Mouse (Mus musculus) heart, postnatal 36 days (tissue): ENCODE results near the gene Casr. TPM values are rescaled to one million over a fixed set of nuclear protein-coding genes. Genes with fewer than 3 reads are reported as not detected.

Experiments
- DNase-seq, 2 experiments: peaks; one replicate each; pipeline ENCODE4 v3.0.0; 2021 to 2022
- intact Hi-C: fragments of 180-260 bp; cut with DNase I; formaldehyde crosslinking; loops from one replicate; pipeline ENCODE4 v1.15.1; 2025
- total RNA-seq, 2 experiments: library from RNA; stranded (reverse); gene quantifications; 2 replicates each; pipeline ENCODE4 v1.2.3; 2021

Casr gene
- under 1 TPM in 1 of 2 experiments, not detected in 1; 0.08 TPM for total RNA-seq

GRCm38 (mm10) chr16:36561386-36562338 lies at the start of gene Casr:
Gene Casr (minus strand): TSS chr16:36562141.
- DNase-seq: no peak
- intact Hi-C loops: no loop called here

DNA sequence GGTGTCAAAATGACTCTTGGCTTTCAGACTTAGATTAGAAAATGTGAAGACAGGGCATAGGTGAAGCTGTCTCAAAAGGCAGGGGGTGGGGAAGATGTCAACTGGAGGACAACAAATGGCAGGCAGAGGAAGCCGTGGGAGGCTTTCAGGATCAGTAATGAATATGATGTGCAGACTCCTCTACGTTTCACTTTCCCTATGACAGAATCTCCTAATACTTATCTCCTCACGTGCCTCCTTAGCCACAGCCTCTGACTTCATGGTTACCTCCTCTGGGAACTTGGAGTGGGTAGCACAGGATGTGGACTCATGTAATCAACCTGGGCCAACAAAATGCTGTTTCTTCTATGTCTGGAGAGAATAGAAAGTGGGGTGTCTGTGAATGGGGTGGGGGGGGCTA lies 40.7 kb upstream of the Casr start:
- no peak for DNase-seq
- intact Hi-C loops: no loop called here

GRCm38 (mm10) chr16:36598265-36598664 lies 36.3 kb upstream of the Casr start:
- intact Hi-C loops: no loop called here
- no peak for DNase-seq

- intact Hi-C loops: no loop called here
Observed at GRCm38 (mm10) chr16:36596671-36597410, 34.9 kb upstream of the Casr start.

GRCm38 (mm10) chr16:36589898-36590297 lies 28.0 kb upstream of the Casr start:
- no peak for DNase-seq
- intact Hi-C loops: no loop called here

More at GRCm38 (mm10) chr16:36596671-36597410, 34.9 kb upstream of the Casr start:
- no peak for DNase-seq

GRCm38 (mm10) chr16:36587971-36588370 lies 26.0 kb upstream of the Casr start:
- DNase-seq: no peak
- intact Hi-C loops: no loop called here

DNA sequence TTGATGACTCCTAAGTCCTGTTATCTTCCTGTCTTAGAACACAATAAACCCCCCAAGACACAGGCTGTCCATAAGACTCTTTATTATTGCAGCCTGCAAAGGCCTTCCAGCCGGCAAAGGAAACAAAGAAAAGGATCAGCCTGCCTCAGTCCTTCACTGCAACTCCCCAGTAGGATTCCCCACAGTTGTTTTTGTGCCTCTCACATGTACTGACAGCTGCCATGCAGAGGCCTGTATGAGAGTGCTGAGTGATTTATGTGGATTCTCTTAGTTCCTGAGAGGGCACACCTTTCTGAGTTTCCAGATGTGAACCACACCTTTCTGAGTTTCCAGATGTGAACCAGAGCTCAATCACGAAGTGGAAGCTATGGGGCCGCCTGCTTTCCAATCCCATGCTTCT lies 20.1 kb upstream of the Casr start:
- no peak for DNase-seq
- intact Hi-C loops: no loop called here

- intact Hi-C loops: no loop called here
- no peak for DNase-seq
Observed at GRCm38 (mm10) chr16:36571942-36572341, 10.0 kb upstream of the Casr start.

DNA sequence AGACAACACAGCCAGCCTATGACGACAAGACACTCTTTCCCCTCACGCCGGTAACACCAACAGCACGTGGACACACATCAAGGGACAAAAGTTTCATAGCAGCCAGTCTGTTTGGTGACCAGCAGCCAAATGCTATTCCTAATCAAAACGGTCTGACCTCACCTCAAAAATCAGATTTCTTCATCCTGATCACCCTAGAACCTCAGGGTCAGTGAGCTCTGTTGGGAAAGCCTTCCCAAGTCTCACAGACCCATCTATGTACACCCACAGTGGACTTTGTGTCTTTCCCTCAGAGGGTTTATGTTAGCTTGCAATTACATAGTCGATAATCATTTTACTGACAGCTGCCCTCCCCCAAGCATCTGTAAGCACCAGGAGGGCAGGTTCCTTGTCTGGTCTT lies 2.4 kb downstream of the Casr start:
- intact Hi-C loops: no loop called here
- no peak for DNase-seq

GRCm38 (mm10) chr16:36555672-36556165 lies 6.2 kb downstream of the Casr start:
- intact Hi-C loops: no loop called here
- peak in 1 of 2 experiments; percentile 15 for DNase-seq

- intact Hi-C loops: no loop called here
- no peak for DNase-seq
Observed at GRCm38 (mm10) chr16:36553624-36554023, 8.3 kb downstream of the Casr start.

DNA sequence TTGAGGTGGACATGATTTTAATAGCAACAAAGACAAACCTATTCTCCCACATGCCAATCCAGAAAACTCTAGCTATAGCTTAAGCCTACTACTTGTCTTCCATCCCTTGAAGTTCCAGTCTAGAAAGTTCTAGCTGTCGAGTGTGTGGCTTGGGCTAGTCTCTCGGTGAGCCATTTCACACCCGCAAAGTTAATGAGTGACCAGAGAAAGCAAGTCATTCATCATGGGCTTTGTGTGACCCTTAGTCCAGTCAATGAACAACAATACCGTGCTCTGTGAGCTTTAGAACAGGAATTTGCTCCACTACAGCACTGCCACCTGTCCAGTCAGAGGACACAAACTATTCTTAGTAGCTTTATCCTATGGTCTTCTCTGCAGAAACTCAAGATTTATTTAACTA lies 16.6 kb downstream of the Casr start:
- DNase-seq: no peak
- intact Hi-C loops: no loop called here

DNA sequence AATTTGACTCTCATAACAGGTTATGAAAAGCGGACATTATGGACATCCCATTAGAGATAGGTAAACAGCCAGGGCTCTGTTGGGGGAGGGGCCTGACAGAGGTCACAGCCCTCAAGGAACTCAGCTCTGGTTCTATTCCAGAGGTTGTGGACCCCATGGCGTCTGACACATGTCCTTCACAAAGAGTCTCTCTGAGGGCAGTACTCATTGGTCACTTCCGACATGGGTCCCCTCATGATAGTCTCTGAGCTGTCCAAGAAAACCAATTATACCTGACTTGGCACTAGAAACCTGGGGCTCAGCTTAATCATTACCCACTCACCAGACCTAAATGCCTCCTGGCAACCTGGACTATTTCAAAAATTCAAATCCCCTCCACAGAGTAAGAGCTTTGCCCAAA lies 18.9 kb downstream of the Casr start:
- no peak for DNase-seq
- intact Hi-C loops: no loop called here

- no peak for DNase-seq
- intact Hi-C loops: no loop called here
Observed at GRCm38 (mm10) chr16:36540834-36541233, 21.1 kb downstream of the Casr start.

GRCm38 (mm10) chr16:36532981-36533687 lies 28.8 kb downstream of the Casr start:
- intact Hi-C loops: no loop called here
- DNase-seq: no peak

DNA sequence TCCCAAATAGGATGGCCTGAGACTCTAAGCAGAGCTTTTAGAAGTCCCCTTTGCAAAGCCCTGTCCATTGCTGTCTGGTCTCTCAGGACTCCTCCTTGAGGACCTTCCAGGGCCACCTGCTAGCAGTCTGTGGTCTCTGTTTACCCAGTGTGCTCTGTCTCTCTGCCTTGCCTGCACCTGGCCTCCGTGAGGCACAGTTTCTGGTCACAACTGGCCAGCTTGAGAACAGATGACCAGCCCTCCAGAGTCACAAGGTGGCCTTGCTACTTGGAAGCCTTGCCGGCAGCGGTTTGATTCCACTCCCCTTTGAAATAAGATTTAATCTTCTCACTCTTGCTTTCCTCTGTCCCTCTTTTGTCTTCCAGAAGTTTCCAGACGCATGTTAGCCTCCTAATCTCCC lies 29.9 kb downstream of the Casr start:
- intact Hi-C loops: no loop called here
- no peak for DNase-seq

GRCm38 (mm10) chr16:36531630-36532029 lies 30.3 kb downstream of the Casr start:
- intact Hi-C loops: no loop called here
- DNase-seq: no peak

GRCm38 (mm10) chr16:36530566-36531552 lies 31.1 kb downstream of the Casr start:
- intact Hi-C loops: no loop called here
- peak; percentile 8 to 19 for DNase-seq

DNA sequence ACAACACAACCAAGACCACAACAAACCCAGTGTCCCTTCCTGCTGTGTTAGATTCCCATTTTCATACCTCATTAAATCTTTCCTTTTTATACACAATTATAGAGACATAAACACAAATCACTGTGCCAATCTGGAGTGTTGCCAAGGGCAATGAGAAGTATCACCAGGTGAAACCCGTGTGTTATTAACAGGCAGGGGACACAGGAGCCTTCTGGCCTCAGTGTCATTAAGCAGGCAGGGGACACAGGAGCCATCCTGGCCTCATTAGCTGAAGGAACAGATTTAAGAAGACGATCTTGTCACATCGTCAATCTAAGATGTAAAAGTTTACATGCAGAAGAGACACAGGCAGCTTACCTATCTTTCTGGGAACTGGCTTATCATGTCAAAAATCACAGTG lies 33.1 kb downstream of the Casr start:
- DNase-seq: no peak

More for the DNA sequence above, 33.1 kb downstream of the Casr start:
- intact Hi-C loops: no loop called here
